Mouse (Mus musculus): ENCODE data around the gene Spint5. TPM values are rescaled to one million over a fixed set of nuclear protein-coding genes. Genes with fewer than 3 reads are reported as not detected.
"Not testable (repeated sequence)": the region's sequence is repeated elsewhere in the genome, so short reads cannot be mapped to it uniquely, and the experiment has no call there.

Spint5 gene
- not detected in 2 replicates for total RNA-seq (2015; ENCODE audit: low replicate concordance)
- total RNA-seq (2017; ENCODE audit: low replicate concordance): not detected in 2 replicates

GRCm38 (mm10) chr2:164715005-164715404, at the start of gene Spint5:
Gene Spint5, plus strand, starts transcription at chr2:164715305.
- ATAC-seq (replicated peaks; ENCODE audit: low FRiP score, poor library complexity, severe bottlenecking): no peak

- no peak for ATAC-seq (replicated peaks; ENCODE audit: low FRiP score, poor library complexity, severe bottlenecking)
Observed at GRCm38 (mm10) chr2:164670261-164670660, 44.8 kb upstream of the Spint5 start.

- no peak for ATAC-seq (replicated peaks; ENCODE audit: low FRiP score, poor library complexity, severe bottlenecking)
Observed at GRCm38 (mm10) chr2:164670938-164671337, 44.2 kb upstream of the Spint5 start.

DNA sequence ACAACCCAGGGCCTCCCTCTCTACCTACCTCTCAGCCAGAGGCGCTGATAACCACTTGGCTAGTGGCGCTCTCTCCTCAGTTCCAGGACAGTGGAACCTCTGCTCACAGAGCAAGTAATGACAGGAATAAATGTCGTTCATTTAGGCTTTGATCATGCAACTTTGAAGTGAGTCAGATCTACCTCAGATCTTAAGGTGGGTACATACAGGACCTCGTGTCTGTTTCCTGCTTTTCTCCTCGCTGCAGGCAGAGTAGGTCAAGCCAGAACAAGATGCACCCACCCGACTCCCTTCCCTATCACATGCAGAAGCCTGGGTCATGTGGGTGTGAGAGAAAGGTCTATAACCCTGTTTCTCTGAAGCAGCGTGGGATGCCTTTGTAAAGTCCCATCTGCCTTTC, 41.1 kb upstream of the Spint5 start, which contains the start of gene Wfdc11:
Wfdc11 (minus strand) TSS at position 101 of the 400 bp plus-strand sequence.
- no peak for ATAC-seq (replicated peaks; ENCODE audit: low FRiP score, poor library complexity, severe bottlenecking)

DNA sequence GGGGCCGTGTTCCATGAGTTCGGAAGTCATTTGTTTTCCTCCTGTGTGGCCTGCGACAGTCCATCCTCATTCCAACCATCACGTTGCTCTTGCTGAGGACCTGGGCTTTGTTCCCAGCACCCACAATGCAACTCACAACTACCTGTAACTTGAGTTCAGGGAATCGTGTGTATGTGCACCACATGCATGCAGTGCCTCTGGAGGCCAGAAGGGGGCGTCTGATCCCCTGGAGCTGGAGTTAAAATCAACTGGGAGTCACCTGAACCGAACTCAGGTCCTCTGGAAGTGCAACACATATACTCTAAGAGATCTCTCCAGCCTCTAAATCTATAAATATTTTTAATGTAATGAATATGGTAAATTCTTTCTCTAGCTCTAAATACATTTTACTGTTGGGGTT, 39.0 kb upstream of the Spint5 start:
- ATAC-seq (replicated peaks; ENCODE audit: low FRiP score, poor library complexity, severe bottlenecking): no peak

GRCm38 (mm10) chr2:164676916-164677685, 38.0 kb upstream of the Spint5 start:
- no peak for ATAC-seq (replicated peaks; ENCODE audit: low FRiP score, poor library complexity, severe bottlenecking)

DNA sequence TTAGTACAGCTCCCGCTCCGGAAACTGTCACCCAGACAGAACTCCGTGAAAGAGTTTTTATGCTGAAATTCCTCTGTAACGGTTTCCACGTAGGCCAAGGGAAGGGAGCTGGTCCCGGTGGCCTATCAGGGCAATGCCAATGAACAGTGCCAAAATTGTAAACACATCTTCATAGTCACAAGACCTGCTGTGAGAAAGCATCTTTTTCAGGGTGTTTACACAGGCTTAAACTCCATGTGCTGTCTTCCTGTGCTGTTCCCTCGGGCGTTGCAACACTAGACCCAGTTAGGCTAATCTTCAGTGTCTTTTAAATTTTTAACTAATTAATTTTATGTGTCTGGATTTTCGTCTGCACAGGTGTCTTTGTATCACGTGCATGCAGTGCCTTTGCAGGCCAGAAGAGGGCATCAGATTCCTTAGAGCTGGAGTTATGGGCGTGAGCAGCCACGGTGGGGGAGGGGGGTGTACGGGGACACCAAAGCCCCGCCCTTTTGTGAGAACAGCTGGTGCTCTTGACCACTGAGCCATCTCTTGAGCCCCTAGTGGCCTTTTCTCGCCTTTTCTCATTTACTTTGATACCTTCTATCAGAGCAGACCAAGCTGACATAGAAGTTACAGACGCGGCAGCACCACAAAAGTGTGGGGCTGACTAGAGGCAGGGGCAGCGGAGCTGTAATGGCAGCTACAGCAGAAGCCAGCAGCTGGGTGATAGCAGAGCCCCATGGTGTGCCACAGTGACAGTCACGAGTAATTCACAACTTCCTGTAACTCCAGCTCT, 36.1 kb upstream of the Spint5 start:
- peak; percentile 73 for ATAC-seq (replicated peaks; ENCODE audit: low FRiP score, poor library complexity, severe bottlenecking)

GRCm38 (mm10) chr2:164679906-164680305, 35.2 kb upstream of the Spint5 start:
- no peak for ATAC-seq (replicated peaks; ENCODE audit: low FRiP score, poor library complexity, severe bottlenecking)

- no peak for ATAC-seq (replicated peaks; ENCODE audit: low FRiP score, poor library complexity, severe bottlenecking)
Observed at GRCm38 (mm10) chr2:164684807-164685206, 30.3 kb upstream of the Spint5 start, which contains the start of gene Wfdc13. Gene Wfdc13, plus strand, starts transcription at chr2:164685107.

DNA sequence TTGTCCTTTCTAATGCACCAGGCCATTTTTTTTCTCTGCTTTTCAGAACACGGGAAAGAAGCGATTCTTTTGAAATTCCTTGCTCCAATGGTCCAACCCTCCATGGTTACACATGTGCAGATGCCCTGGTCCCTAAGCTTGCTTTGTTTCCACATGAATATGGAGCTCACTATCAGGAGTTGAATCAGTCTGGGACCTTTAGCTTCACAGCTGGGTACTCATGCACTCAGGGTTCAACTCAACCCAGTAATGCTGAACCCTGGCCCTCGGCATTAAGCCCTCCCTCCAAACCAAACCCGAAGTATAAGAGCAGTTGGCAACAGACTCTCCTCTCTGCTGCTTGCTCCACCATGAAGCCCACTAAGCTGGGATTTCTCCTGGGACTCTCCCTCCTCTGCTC, 16.9 kb upstream of the Spint5 start, which contains the start of gene Spint4:
Spint4 (plus strand) TSS at position 301 of the 400 bp plus-strand sequence.
- ATAC-seq (replicated peaks; ENCODE audit: low FRiP score, poor library complexity, severe bottlenecking): no peak

GRCm38 (mm10) chr2:164700959-164701358, 14.1 kb upstream of the Spint5 start:
- ATAC-seq (replicated peaks; ENCODE audit: low FRiP score, poor library complexity, severe bottlenecking): no peak

- ATAC-seq (replicated peaks; ENCODE audit: low FRiP score, poor library complexity, severe bottlenecking): no peak
Observed at GRCm38 (mm10) chr2:164701761-164702160, 13.3 kb upstream of the Spint5 start.

- no peak for ATAC-seq (replicated peaks; ENCODE audit: low FRiP score, poor library complexity, severe bottlenecking)
Observed at GRCm38 (mm10) chr2:164704235-164704634, 10.9 kb upstream of the Spint5 start.

- ATAC-seq (replicated peaks; ENCODE audit: low FRiP score, poor library complexity, severe bottlenecking): no peak
Observed at GRCm38 (mm10) chr2:164705328-164705727, 9.8 kb upstream of the Spint5 start.

- ATAC-seq (replicated peaks; ENCODE audit: low FRiP score, poor library complexity, severe bottlenecking): no peak
Observed at GRCm38 (mm10) chr2:164705991-164706390, 9.1 kb upstream of the Spint5 start.

DNA sequence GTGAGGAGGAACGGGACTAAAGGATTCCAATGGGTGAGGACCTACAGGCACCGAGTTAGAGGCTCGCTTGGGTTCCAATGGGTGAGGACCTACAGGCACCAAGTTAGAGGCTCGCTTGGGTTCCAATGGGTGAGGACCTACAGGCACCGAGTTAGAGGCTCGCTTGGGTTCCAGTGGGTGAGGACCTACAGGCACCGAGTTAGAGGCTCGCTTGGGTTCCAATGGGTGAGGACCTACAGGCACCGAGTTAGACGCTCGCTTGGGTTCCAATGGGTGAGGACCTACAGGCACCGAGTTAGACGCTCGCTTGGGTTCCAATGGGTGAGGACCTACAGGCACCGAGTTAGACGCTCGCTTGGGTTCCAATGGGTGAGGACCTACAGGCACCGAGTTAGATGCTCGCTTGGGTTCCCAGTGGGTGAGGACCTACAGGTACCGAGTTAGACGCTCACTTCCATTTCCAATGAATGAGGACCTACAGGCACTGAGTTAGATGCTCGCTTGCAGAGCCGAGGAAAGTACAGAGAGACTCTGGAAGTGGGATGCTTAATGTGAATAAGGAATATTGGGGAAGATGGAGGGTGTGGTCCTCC, 1.2 kb downstream of the Spint5 start:
- not testable (repeated sequence) for ATAC-seq (replicated peaks; ENCODE audit: low FRiP score, poor library complexity, severe bottlenecking)

DNA sequence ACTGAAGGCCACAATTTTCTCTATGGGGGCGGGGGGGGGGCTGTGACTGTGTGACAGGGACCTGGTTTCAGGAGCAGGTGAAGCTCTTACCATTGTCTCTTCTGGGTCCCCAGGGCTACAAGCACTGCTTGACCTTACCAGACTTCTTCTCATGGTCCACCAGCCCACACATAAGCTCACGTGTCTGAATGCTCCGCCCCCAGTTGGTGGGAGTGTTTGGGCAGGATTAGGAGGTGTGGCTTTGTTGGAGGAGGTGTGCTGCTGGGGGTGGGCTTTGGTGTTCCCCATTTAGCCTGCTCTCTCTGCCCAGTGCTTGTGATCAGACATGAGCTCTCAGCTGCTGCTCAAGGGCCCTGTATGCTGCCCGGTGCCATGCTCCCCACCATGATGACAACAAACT, 8.2 kb downstream of the Spint5 start:
- ATAC-seq (replicated peaks; ENCODE audit: low FRiP score, poor library complexity, severe bottlenecking): no peak

GRCm38 (mm10) chr2:164725895-164726619, 11.0 kb downstream of the Spint5 start:
- peak; percentile 86 for ATAC-seq (replicated peaks; ENCODE audit: low FRiP score, poor library complexity, severe bottlenecking)

GRCm38 (mm10) chr2:164731719-164732118, 16.6 kb downstream of the Spint5 start:
- no peak for ATAC-seq (replicated peaks; ENCODE audit: low FRiP score, poor library complexity, severe bottlenecking)

- no peak for ATAC-seq (replicated peaks; ENCODE audit: low FRiP score, poor library complexity, severe bottlenecking)
Observed at GRCm38 (mm10) chr2:164733259-164733658, 18.2 kb downstream of the Spint5 start.

All from erythroid progenitor cell, adult 5-6 weeks (primary cell).